Mouse (Mus musculus) liver, adult 2 months (tissue): ENCODE measurements around the gene Gm20388. TPM values are rescaled to one million over a fixed set of nuclear protein-coding genes. Genes with fewer than 3 reads are reported as not detected.
A peak's percentile ranks its signal among the peaks of the same experiment; 100 is the strongest.

Source experiments
- DNase-seq: peaks from one replicate; pipeline ENCODE4 v3.0.0-alpha.2; 2011; ENCODE audit warnings: low read depth, low spot score; ENCODE audit errors: extremely low read depth
- H3K27ac ChIP-seq: fragments of 200-500 bp; replicated peaks from 2 replicates; pipeline ENCODE4 v1.5.1; 2012; ENCODE audit warnings: low read depth, mild to moderate bottlenecking, control low read depth, inconsistent platforms, low read length; ENCODE audit not compliant: insufficient read depth
- H3K27me3 ChIP-seq: fragments of 200-500 bp; 2 replicates; pipeline ENCODE4 v1.6.1; 2012; ENCODE audit warnings: mild to moderate bottlenecking, moderate library complexity, low read length, inconsistent platforms; ENCODE audit not compliant: control insufficient read depth, insufficient read depth
- H3K36me3 ChIP-seq: fragments of 200-500 bp; 2 replicates; pipeline ENCODE4 v1.6.1; 2012; ENCODE audit warnings: low read length, inconsistent platforms; ENCODE audit not compliant: control insufficient read depth, insufficient read depth
- H3K4me1 ChIP-seq: fragments of 200-500 bp; 2 replicates; pipeline ENCODE4 v1.6.1; 2011; ENCODE audit warnings: low read length; ENCODE audit not compliant: control insufficient read depth, insufficient read depth
- H3K4me3 ChIP-seq: fragments of 200-500 bp; 2 replicates; pipeline ENCODE4 v1.5.1; 2011; ENCODE audit warnings: low read depth, mild to moderate bottlenecking, control low read depth, low read length, moderate library complexity; ENCODE audit not compliant: insufficient read depth
- H3K79me2 ChIP-seq: fragments of 200-500 bp; 2 replicates; pipeline ENCODE4 v1.6.1; 2012; ENCODE audit warnings: inconsistent platforms, mild to moderate bottlenecking, low read length, moderate library complexity; ENCODE audit not compliant: control insufficient read depth, insufficient read depth
- H3K9ac ChIP-seq: fragments of 200-500 bp; 2 replicates; pipeline ENCODE4 v1.6.1; 2012; ENCODE audit warnings: low read depth, mild to moderate bottlenecking, control low read depth, inconsistent platforms, low read length
- CTCF ChIP-seq: fragments of 200-500 bp; IDR thresholded peaks from 2 replicates; pipeline ENCODE4 v1.5.1; 2011; ENCODE audit warnings: low read depth, low read length, control low read depth
- POLR2A ChIP-seq: fragments of 200-500 bp; IDR thresholded peaks from 2 replicates; pipeline ENCODE4 v1.6.1; 2011; ENCODE audit warnings: low read length, control low read depth; ENCODE audit not compliant: insufficient read depth; ENCODE audit errors: extremely low read depth
- WGBS: fragments of 180-500 bp; shearing (Covaris S2); methylation state at CpG from one replicate; pipeline ENCODE4 v1.1.7; 2018; 5-methylcytosine and 5-hydroxymethylcytosine counted together
- polyA plus RNA-seq: library from polyadenylated mRNA; depleted of rRNA; stranded (reverse); fragments of >200 nt; gene quantifications from 2 replicates; pipeline ENCODE4 v1.2.3, GENCODE M21; 2012
- total RNA-seq: library from RNA; depleted of rRNA; stranded (reverse); fragments of >200 nt; gene quantifications from 2 replicates; pipeline ENCODE4 v1.2.3, GENCODE M21; 2014

The Gm20388 gene
- total and polyA plus RNA-seq, 2 experiments: 6.4 to 19.9 TPM

- TF ChIP-seq CTCF (no peak), POLR2A (no peak)
- H3K4me1 ChIP-seq: peaks cover 2% of the 10 kb centered on the region; the same call in 1 of the 2 replicates
- H3K36me3 ChIP-seq: no peaks in the 10 kb centered on the region
- H3K27me3 ChIP-seq: peaks cover 12% of the 10 kb centered on the region
- DNase-seq: no peak
- peak overlapping the region; percentile 9; the same call in 1 of the 2 replicates for H3K4me3 ChIP-seq
- H3K9ac ChIP-seq: peak overlapping the region; percentile 3; the same call in 1 of the 2 replicates
- 9% methylated on average over 32 of the region's 32 CpGs for WGBS
- H3K27ac ChIP-seq: peak overlapping the region; percentile 19; the same call in 1 of the 2 replicates
- no peaks in the 10 kb centered on the region for H3K79me2 ChIP-seq
Measured at GRCm38 (mm10) chr8:121089631-121090380, 1179.2 kb downstream of the Gm20388 start.

DNA sequence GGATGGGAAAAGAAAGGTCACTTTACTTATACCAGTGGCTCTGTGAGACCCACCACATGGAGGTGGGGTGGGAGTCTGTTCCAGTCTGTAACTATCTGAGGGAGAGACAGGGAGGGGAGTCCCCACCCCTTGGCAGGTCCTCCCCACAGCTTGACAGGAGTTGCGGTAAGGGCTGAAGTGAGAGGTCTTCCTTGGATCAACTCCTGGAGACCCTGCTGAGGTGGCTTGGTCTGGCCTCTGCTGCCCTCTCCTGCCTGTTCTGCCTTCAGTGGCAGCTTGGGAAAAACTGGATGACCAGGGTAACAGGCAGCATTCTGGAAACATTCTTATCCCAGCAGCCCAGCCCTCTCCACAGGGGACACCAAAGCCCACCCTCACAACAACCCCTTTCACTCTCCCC, 1180.1 kb downstream of the Gm20388 start:
- H3K27ac ChIP-seq: no peak overlapping the region
- H3K4me3 ChIP-seq: no peak overlapping the region
- peak; percentile 23; the same call in 1 of the 2 replicates for TF ChIP-seq CTCF
- TF ChIP-seq POLR2A: no peak
- H3K79me2 ChIP-seq: no peaks in the 10 kb centered on the region
- no peak for DNase-seq
- H3K27me3 ChIP-seq: peaks cover 8% of the 10 kb centered on the region; the same call in 1 of the 2 replicates
- no peak overlapping the region for H3K9ac ChIP-seq
- H3K36me3 ChIP-seq: no peaks in the 10 kb centered on the region
- peaks cover 2% of the 10 kb centered on the region; the same call in 1 of the 2 replicates for H3K4me1 ChIP-seq
- 0% methylated on average over 1 of the region's 1 CpGs for WGBS

GRCm38 (mm10) chr8:121092141-121092540, 1181.5 kb downstream of the Gm20388 start:
- 0 out of 2 replicates have a peak, but pooled peaks cover 5% of the 10 kb centered on the region for H3K27me3 ChIP-seq
- no peaks in the 10 kb centered on the region for H3K36me3 ChIP-seq
- no peak for DNase-seq
- 16% methylated on average over 6 of the region's 6 CpGs for WGBS
- no peak for TF ChIP-seq CTCF
- no peak for TF ChIP-seq POLR2A
- no peaks in the 10 kb centered on the region for H3K79me2 ChIP-seq
- no peak overlapping the region for H3K9ac ChIP-seq
- H3K4me1 ChIP-seq: peaks cover 2% of the 10 kb centered on the region; the same call in 1 of the 2 replicates
- H3K4me3 ChIP-seq: no peak overlapping the region
- no peak overlapping the region for H3K27ac ChIP-seq

GRCm38 (mm10) chr8:121092627-121093026, 1182.0 kb downstream of the Gm20388 start:
- H3K27me3 ChIP-seq: 0 out of 2 replicates have a peak, but pooled peaks cover 5% of the 10 kb centered on the region

DNA sequence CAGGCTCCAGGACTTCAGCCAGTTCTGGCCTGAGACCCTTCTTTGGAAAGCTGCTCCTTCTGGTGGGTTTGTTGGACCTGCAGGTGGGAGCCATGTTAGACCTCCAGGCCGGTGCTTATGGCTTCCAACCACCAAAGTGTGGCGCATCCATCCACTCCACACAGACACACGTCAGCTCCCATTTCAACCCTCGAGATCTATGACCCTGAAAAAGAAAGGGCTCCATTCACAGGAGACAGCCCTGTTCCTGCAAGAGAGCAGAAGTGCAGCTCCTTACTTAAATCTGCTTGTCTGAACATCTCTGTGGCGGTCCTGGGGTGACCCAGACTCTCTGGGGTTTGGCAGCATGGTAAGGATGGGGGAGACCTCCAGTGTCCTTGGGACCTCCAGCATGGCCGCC, 1182.9 kb downstream of the Gm20388 start:
- Histone ChIP-seq H3K4me3 (no peak overlapping the region), H3K36me3 (no peaks in the 10 kb centered on the region), H3K4me1 (peaks cover 2% of the 10 kb centered on the region; the same call in 1 of the 2 replicates), H3K27me3 (0 out of 2 replicates have a peak, but pooled peaks cover 5% of the 10 kb centered on the region), H3K9ac (no peak overlapping the region), H3K27ac (no peak overlapping the region), H3K79me2 (no peaks in the 10 kb centered on the region)
- DNase-seq: no peak
- TF ChIP-seq CTCF: no peak
- 64% methylated on average over 6 of the region's 6 CpGs for WGBS

More at GRCm38 (mm10) chr8:121092627-121093026, 1182.0 kb downstream of the Gm20388 start:
- peak; percentile 41 for DNase-seq
- Histone ChIP-seq H3K4me3 (no peak overlapping the region), H3K36me3 (no peaks in the 10 kb centered on the region), H3K9ac (no peak overlapping the region; the same call in 1 of the 2 replicates), H3K27ac (no peak overlapping the region), H3K79me2 (no peaks in the 10 kb centered on the region), H3K4me1 (peaks cover 2% of the 10 kb centered on the region; the same call in 1 of the 2 replicates)
- WGBS: 3% methylated on average over 16 of the region's 16 CpGs
- TF ChIP-seq POLR2A (no peak), CTCF (peak; percentile 90)
